Mouse (Mus musculus) liver, embryonic 14 days (tissue): ENCODE data around the gene Krtap31-1. TPM values are rescaled to one million over a fixed set of nuclear protein-coding genes. Genes with fewer than 3 reads are reported as not detected.

ENCODE experiments used
- polyA plus RNA-seq: library from polyadenylated mRNA; depleted of rRNA; stranded (reverse); fragments of >200 nt; gene quantifications from 2 replicates; pipeline ENCODE4 v1.2.3, GENCODE M21; 2012; rRNA removed

Krtap31-1 gene
- polyA plus RNA-seq = not detected in 2 replicates

DNA sequence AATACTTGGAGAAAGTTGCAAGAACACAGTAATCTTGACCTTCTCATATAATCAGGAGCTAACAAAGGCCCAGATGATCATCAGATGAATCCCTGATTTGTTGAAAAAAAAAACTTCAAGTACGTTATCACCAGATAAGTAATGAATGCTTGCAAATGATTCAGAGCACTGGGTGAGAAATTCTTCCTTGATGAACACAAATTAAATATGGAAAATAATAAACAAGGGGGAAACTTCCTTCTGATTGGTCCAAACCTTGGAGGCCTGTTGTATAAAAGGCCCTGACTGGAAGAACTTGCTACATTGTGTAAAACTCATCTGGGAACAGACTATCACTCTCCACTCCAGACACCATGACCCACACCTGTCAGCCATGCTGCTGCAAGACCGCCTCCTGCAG is at the start of gene Krtap31-1:
Krtap31-1 (plus strand) TSS at position 301 of the 400 bp plus-strand sequence.

DNA sequence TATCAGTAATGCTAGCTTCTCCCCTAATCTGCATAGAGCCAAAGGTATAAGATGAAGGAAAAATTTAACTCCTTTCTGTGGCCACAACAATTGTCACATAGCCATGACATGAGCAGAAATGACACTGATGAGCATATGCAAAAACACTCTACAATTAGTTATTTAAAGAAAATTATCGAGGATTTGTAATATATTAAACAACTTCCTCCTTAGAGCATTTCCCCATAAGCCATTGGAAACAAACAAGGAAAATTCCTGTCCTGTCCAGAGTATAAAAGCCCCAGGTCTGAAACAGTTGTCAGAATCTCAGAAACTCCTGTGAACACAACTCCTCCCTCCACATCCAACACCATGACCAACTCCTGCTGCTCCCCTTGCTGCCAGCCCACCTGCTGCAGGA is 43.5 kb upstream of the Krtap31-1 start, which contains the start of gene Gm11559:
Gm11559 (plus strand) TSS at position 301 of the 400 bp plus-strand sequence.

DNA sequence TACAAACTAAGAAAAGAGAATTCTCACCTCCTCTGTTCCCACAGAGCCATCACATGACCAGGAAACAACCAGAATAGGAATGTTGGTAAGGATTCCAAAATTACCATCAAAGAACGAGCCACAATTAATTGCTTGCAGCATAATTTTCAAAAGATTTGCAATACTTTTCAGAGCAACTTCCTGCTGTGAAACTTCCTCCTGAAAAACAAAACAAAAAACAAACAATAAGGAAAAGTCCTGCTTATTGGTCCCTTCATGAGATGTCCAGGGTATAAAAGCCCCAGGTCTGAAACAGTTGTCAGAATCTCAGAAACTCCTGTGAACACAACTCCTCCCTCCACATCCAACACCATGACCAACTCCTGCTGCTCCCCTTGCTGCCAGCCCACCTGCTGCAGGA is 34.6 kb upstream of the Krtap31-1 start, which contains the start of gene Krtap9-1:
Krtap9-1 (plus strand) TSS at position 301 of the 400 bp plus-strand sequence.

DNA sequence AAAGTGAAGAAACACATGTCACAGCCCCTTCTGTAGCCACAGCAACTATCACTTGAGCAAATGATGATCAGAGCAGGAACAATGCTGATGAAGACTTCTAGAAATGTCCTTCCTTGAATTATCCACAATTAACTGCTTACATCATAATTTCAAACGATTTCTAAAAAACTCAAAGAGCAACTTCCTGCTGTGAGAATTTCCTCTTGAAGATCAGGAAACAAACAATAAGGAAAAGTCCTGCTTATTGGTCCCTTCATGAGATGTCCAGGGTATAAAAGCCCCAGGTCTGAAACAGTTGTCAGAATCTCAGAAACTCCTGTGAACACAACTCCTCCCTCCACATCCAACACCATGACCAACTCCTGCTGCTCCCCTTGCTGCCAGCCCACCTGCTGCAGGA is 28.8 kb upstream of the Krtap31-1 start, which contains the start of gene Gm11567:
Gm11567 (plus strand) TSS at position 301 of the 400 bp plus-strand sequence.

DNA sequence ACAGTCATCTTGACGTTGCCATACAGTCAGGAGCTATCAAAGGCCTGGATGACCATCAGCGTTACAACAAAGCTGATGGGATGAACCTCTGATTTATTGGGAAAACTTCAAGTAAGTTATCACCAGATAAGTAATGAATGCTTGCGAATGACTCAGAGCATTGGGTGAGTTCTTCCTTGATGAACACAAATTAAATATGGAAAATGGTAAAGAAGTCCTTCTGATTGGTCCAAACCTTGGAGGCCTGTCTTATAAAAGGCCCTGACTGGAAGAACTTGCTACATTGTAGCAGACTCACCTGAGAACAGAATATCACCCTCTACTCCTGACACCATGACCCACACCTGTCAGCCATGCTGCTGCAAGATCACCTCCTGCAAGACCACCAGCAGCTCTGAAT is 6.7 kb downstream of the Krtap31-1 start, which contains the start of gene Gm11565:
Gm11565 (plus strand) TSS at position 301 of the 400 bp plus-strand sequence.

DNA sequence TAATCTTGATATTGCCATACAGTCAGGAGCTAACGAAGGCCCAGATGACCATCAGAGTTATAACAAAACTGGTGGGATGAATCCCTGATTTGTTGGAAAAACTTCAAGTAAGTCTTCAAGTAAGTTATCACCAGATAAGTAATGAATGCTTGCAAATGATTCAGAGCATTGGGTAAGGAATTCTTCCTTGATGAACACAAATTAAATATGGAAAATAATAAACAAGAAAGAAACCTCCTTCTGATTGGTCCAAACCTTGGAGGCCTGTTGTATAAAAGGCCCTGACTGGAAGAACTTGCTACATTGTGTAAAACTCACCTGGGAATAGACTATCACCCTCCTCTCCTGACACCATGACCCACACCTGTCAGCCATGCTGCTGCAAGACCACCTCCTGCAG is 28.3 kb downstream of the Krtap31-1 start, which contains the start of gene Krtap31-2:
Krtap31-2 (plus strand) TSS at position 301 of the 400 bp plus-strand sequence.

DNA sequence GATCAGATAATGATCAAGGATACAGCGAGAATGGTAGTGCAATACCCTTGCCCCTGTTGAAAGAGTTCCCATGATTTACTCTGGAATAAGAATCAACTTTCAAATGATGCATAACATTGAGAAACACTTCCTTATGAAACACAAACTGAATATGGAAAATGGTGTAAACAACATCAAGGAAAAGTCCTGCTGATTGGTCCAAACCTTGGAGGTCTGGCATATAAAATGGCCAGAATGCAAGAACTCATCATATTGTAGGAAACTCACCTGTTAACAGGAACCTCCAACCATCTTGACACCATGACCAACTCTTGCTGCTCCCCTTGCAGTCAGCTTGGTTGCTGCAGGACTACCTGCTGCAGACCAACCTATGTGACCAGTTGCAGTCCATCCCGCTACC is 40.5 kb downstream of the Krtap31-1 start, which contains the start of gene Krtap9-5:
Krtap9-5 (plus strand) TSS at position 301 of the 400 bp plus-strand sequence.

Other genes with a start within 250 kb of the Krtap31-1 start
- not detected in 2 replicates for gene Gm11563, start 249.0 kb upstream of the Krtap31-1 start, polyA plus RNA-seq
- not detected in 2 replicates for gene Krtap4-6, start 242.0 kb upstream of the Krtap31-1 start, polyA plus RNA-seq
- not detected in 2 replicates for gene Gm14190, start 217.2 kb upstream of the Krtap31-1 start, polyA plus RNA-seq
- not detected in 2 replicates for gene Gm14180, start 173.6 kb upstream of the Krtap31-1 start, polyA plus RNA-seq
- gene Gm11595, start 135.0 kb upstream of the Krtap31-1 start, polyA plus RNA-seq = not detected in 2 replicates
- gene Krtap4-8, start 127.2 kb upstream of the Krtap31-1 start, polyA plus RNA-seq = not detected in 2 replicates
- gene Krtap4-9, start 122.7 kb upstream of the Krtap31-1 start, polyA plus RNA-seq = not detected in 2 replicates
- gene Gm11596, start 114.5 kb upstream of the Krtap31-1 start, polyA plus RNA-seq = not detected in 2 replicates
- gene Gm11569, start 109.0 kb upstream of the Krtap31-1 start, polyA plus RNA-seq = not detected in 2 replicates
- gene Gm11554, start 103.5 kb upstream of the Krtap31-1 start, polyA plus RNA-seq = not detected in 2 replicates
- gene Krtap4-13, start 98.0 kb upstream of the Krtap31-1 start, polyA plus RNA-seq = not detected in 2 replicates
- not detected in 2 replicates for gene Gm11564, start 92.3 kb upstream of the Krtap31-1 start, polyA plus RNA-seq
- not detected in 2 replicates for gene 2300003K06Rik, start 69.9 kb upstream of the Krtap31-1 start, polyA plus RNA-seq
- 0.09 and 0.10 TPM in 2 replicates for gene Krtap4-16, start 56.3 kb upstream of the Krtap31-1 start, polyA plus RNA-seq
- gene Gm11568, start 50.0 kb upstream of the Krtap31-1 start, polyA plus RNA-seq = not detected in 2 replicates
- gene Gm11559, start 43.4 kb upstream of the Krtap31-1 start, polyA plus RNA-seq = not detected in 2 replicates
- gene Krtap9-1, start 34.5 kb upstream of the Krtap31-1 start, polyA plus RNA-seq = not detected in 2 replicates
- not detected in 2 replicates for gene Gm11567, start 28.7 kb upstream of the Krtap31-1 start, polyA plus RNA-seq
- not detected in 2 replicates for gene Gm11565, start 6.8 kb downstream of the Krtap31-1 start, polyA plus RNA-seq
- gene Krtap31-2, start 28.4 kb downstream of the Krtap31-1 start, polyA plus RNA-seq = not detected in 2 replicates
- not detected in 2 replicates for gene Krtap9-5, start 40.6 kb downstream of the Krtap31-1 start, polyA plus RNA-seq
- gene Krtap29-1, start 71.1 kb downstream of the Krtap31-1 start, polyA plus RNA-seq = not detected in 2 replicates
- gene Krtap16-1, start 78.7 kb downstream of the Krtap31-1 start, polyA plus RNA-seq = not detected in 2 replicates
- gene Krtap17-1, start 86.1 kb downstream of the Krtap31-1 start, polyA plus RNA-seq = not detected in 2 replicates
- gene Krt33a, start 108.3 kb downstream of the Krtap31-1 start, polyA plus RNA-seq = not detected in 2 replicates
- gene Krt33b, start 121.9 kb downstream of the Krtap31-1 start, polyA plus RNA-seq = not detected in 2 replicates
- not detected in 2 replicates for gene Krt34, start 133.6 kb downstream of the Krtap31-1 start, polyA plus RNA-seq
- gene Krt31, start 142.6 kb downstream of the Krtap31-1 start, polyA plus RNA-seq = not detected in 2 replicates
- not detected in 2 replicates for gene Krt32, start 180.3 kb downstream of the Krtap31-1 start, polyA plus RNA-seq
- not detected in 2 replicates for gene Krt35, start 188.3 kb downstream of the Krtap31-1 start, polyA plus RNA-seq
- gene Krt36, start 197.7 kb downstream of the Krtap31-1 start, polyA plus RNA-seq = not detected in 2 replicates
- gene Krt13, start 213.6 kb downstream of the Krtap31-1 start, polyA plus RNA-seq = 0.03 TPM in 1 of 2 replicates, not detected in the other
- gene Krt15, start 228.0 kb downstream of the Krtap31-1 start, polyA plus RNA-seq = 0.07 and 0.50 TPM in 2 replicates
- gene Krt19, start 240.7 kb downstream of the Krtap31-1 start, polyA plus RNA-seq = 1.4 and 4.5 TPM in 2 replicates